Mouse (Mus musculus): ENCODE measurements around the gene Plcb2. TPM values are rescaled to one million over a fixed set of nuclear protein-coding genes. Genes with fewer than 3 reads are reported as not detected.

Gene Plcb2
- total and polyA plus RNA-seq, 2 experiments from 2014 or later: 0.63 to 2.4 TPM

GRCm38 (mm10) chr2:118703913-118704730 lies 24.1 kb downstream of the Plcb2 start, which contains the start of gene Ankrd63:
Gene Ankrd63 (minus strand): TSS chr2:118703963.
- peaks cover 94% of the 10 kb centered on the region for H3K27me3 ChIP-seq (ENCODE audit: insufficient read depth, low read length)
- ATAC-seq (ENCODE audit: low FRiP score) (no peak), DNase-seq (ENCODE audit: low spot score) (no peak)
- no peaks in the 10 kb centered on the region for H3K9me3 ChIP-seq (ENCODE audit: low read length)
- whole genome bisulfite sequencing: 1% methylated on average over 44 of the region's 50 CpGs
- H3K27ac ChIP-seq (ENCODE audit: low read depth, low read length): no peak within 1 kb of the TSS
- peak within 1 kb of the TSS; percentile 37 for H3K4me3 ChIP-seq (ENCODE audit: low read depth, low read length)
- no peaks in the 10 kb centered on the region for H3K36me3 ChIP-seq (ENCODE audit: insufficient read depth, low read length)
- peak within 1 kb of the TSS; percentile 66 for H3K4me2 ChIP-seq (ENCODE audit: low read depth, low read length, poor library complexity, severe bottlenecking)
- peaks cover 12% of the 10 kb centered on the region; the same call in 1 of the 2 replicates for H3K4me1 ChIP-seq (ENCODE audit: insufficient read depth, low read length)
- TF ChIP-seq CTCF (IDR thresholded peaks at IDR 0.05): no peak
- H3K9ac ChIP-seq (replicated peaks; ENCODE audit: low read length, poor library complexity, severe bottlenecking): peak within 1 kb of the TSS; percentile 44; the same call in 1 of the 2 replicates

GRCm38 (mm10) chr2:118702883-118703761 lies 25.1 kb downstream of the Plcb2 start:
- H3K27ac ChIP-seq (ENCODE audit: low read depth, low read length): no peak overlapping the region
- peak; percentile 16; the same call in 1 of the 2 replicates for TF ChIP-seq CTCF (IDR thresholded peaks at IDR 0.05)
- WGBS: under 1% methylated on average over 79 of the region's 93 CpGs
- no peak for DNase-seq (ENCODE audit: low spot score)
- H3K9me3 ChIP-seq (ENCODE audit: low read length): no peaks in the 10 kb centered on the region
- H3K4me1 ChIP-seq (ENCODE audit: insufficient read depth, low read length): peaks cover 12% of the 10 kb centered on the region; the same call in 1 of the 2 replicates
- peak overlapping the region; percentile 66 for H3K4me2 ChIP-seq (ENCODE audit: low read depth, low read length, poor library complexity, severe bottlenecking)
- H3K4me3 ChIP-seq (ENCODE audit: low read depth, low read length): peak overlapping the region; percentile 37
- peak overlapping the region; percentile 44; the same call in 1 of the 2 replicates for H3K9ac ChIP-seq (replicated peaks; ENCODE audit: low read length, poor library complexity, severe bottlenecking)
- no peaks in the 10 kb centered on the region for H3K36me3 ChIP-seq (ENCODE audit: insufficient read depth, low read length)
- ATAC-seq (ENCODE audit: low FRiP score): no peak
- H3K27me3 ChIP-seq (ENCODE audit: insufficient read depth, low read length): peaks cover 84% of the 10 kb centered on the region

- DNase-seq (ENCODE audit: low spot score) (no peak), ATAC-seq (ENCODE audit: low FRiP score) (no peak)
- Histone ChIP-seq H3K4me3 (ENCODE audit: low read depth, low read length) (peak overlapping the region; percentile 37; the same call in 1 of the 2 replicates), H3K27ac (ENCODE audit: low read depth, low read length) (no peak overlapping the region), H3K9ac (replicated peaks; ENCODE audit: low read length, poor library complexity, severe bottlenecking) (no peak overlapping the region), H3K4me2 (ENCODE audit: low read depth, low read length, poor library complexity, severe bottlenecking) (peak overlapping the region; percentile 66), H3K27me3 (ENCODE audit: insufficient read depth, low read length) (peaks cover 76% of the 10 kb centered on the region), H3K4me1 (ENCODE audit: insufficient read depth, low read length) (peaks cover 12% of the 10 kb centered on the region; the same call in 1 of the 2 replicates), H3K36me3 (ENCODE audit: insufficient read depth, low read length) (no peaks in the 10 kb centered on the region), H3K9me3 (ENCODE audit: low read length) (no peaks in the 10 kb centered on the region)
- 7% methylated on average over 49 of the region's 51 CpGs for WGBS
- no peak for TF ChIP-seq CTCF (IDR thresholded peaks at IDR 0.05)
Measured at GRCm38 (mm10) chr2:118701971-118702882, 26.0 kb downstream of the Plcb2 start.

- Histone ChIP-seq H3K36me3 (ENCODE audit: insufficient read depth, low read length) (peaks cover 10% of the 10 kb centered on the region), H3K27ac (ENCODE audit: low read depth, low read length) (no peak overlapping the region), H3K27me3 (ENCODE audit: insufficient read depth, low read length) (peaks cover 66% of the 10 kb centered on the region), H3K9ac (replicated peaks; ENCODE audit: low read length, poor library complexity, severe bottlenecking) (no peak overlapping the region), H3K4me2 (ENCODE audit: low read depth, low read length, poor library complexity, severe bottlenecking) (no peak overlapping the region), H3K4me1 (ENCODE audit: insufficient read depth, low read length) (peaks cover 12% of the 10 kb centered on the region; the same call in 1 of the 2 replicates), H3K4me3 (ENCODE audit: low read depth, low read length) (peak overlapping the region; percentile 8; the same call in 1 of the 2 replicates), H3K9me3 (ENCODE audit: low read length) (no peaks in the 10 kb centered on the region)
- TF ChIP-seq CTCF (IDR thresholded peaks at IDR 0.05): no peak
- ATAC-seq (ENCODE audit: low FRiP score): no peak
- 12% methylated on average over 5 of the region's 5 CpGs for WGBS
- DNase-seq (ENCODE audit: low spot score): no peak
Measured at GRCm38 (mm10) chr2:118701161-118701560, 27.1 kb downstream of the Plcb2 start.
